Mouse (Mus musculus): Measurements from ENCODE around the gene Krtap28-13. TPM values are rescaled to one million over a fixed set of nuclear protein-coding genes. Genes with fewer than 3 reads are reported as not detected.
A peak's percentile ranks its signal among the peaks of the same experiment; 100 is the strongest.

Krtap28-13 gene
- polyA plus RNA-seq, 1 experiment from 2014 or later = not detected

DNA sequence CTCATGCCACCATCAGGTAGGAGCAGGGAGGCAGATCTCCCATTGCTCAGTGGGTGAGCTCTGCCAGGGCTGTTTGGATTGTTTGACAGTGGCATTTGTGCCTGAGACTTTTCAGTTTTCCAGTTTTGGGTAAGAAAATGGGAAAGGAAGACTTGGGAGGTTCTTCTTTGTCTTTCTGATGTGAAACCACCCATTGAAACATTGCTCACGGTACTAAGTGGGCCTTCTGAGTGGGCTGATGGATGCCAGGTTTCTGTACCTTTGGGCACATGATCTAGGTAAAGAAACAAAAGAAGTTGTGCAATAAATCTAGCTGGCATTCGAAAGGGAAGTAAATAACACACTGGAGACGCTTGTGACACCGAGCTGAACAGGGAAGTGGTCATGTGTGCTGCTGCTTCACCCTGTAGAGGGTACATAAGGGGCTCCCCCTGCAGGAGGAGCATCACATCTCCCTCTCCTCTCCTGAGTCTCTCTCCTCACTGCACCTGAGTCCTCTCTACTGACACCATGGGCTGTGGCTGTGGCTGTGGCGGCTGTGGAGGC, 15.8 kb upstream of the Krtap28-13 start, which contains the start of gene Gm47969:
Gm47969 (plus strand) TSS at position 51 of the 546 bp plus-strand sequence.
- no peak within 1 kb of the TSS for H3K4me3 ChIP-seq
- no peaks in the 10 kb centered on the region for H3K9me3 ChIP-seq
- H3K27ac ChIP-seq (replicated peaks) = no peak within 1 kb of the TSS
- WGBS = 84% methylated on average over 5 of the region's 5 CpGs
- H3K4me1 ChIP-seq = no peaks in the 10 kb centered on the region
- H3K4me2 ChIP-seq = no peak within 1 kb of the TSS
- H3K36me3 ChIP-seq = no peaks in the 10 kb centered on the region
- peaks cover 5% of the 10 kb centered on the region; the same call in 1 of the 2 replicates for H3K27me3 ChIP-seq (replicated peaks)
- no peak within 1 kb of the TSS for H3K9ac ChIP-seq
- ATAC-seq (ENCODE audit: extremely low read depth, insufficient number of reproducible peaks, low FRiP score, low TSS enrichment) = no peak

DNA sequence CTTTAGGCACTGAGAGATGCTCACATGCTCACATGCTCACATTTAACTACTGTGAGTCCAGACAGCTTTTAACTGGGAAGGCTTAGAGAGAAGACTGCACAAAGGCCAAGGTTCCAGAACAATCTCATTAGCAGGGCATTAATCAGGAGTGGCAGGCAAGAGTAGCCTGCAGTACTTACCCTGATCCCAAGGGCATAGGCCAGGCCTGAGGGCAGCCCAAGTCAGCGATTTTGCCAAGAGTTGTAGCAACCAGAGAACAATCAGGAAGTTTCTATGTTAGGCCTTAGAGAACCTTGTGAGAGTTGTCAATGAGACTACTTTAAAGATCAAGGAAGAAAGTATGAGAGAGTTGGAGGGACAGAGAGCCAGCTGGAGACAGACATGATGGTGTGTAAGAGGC, 2.2 kb upstream of the Krtap28-13 start:
- peaks cover 18% of the 10 kb centered on the region for H3K4me1 ChIP-seq
- H3K27ac ChIP-seq (replicated peaks) = no peak overlapping the region
- 67% methylated on average over 1 of the region's 1 CpGs for WGBS
- no peak overlapping the region for H3K9ac ChIP-seq
- H3K9me3 ChIP-seq = no peaks in the 10 kb centered on the region
- H3K27me3 ChIP-seq (replicated peaks) = no peaks in the 10 kb centered on the region
- ATAC-seq (ENCODE audit: extremely low read depth, insufficient number of reproducible peaks, low FRiP score, low TSS enrichment) = no peak
- no peaks in the 10 kb centered on the region for H3K36me3 ChIP-seq
- H3K4me2 ChIP-seq = no peak overlapping the region
- H3K4me3 ChIP-seq = no peak overlapping the region

DNA sequence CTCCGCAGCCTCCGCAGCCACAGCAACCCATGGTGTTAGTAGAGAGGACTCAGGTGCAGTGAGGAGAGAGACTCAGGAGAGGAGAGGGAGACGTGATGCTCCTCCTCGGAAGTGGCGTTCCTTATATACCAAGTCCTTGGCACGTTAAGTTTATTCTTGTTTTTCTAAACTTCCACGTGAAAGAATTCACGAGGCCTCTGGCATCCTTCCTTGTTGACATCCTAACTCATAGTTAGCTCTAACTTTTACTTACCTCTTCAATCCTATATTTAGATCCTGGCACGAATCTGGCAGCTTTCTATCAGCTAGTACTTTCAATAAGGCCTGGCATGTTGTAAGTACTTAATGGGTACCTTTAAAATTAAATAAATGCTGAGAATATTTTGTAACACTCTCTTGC, 1.5 kb upstream of the Krtap28-13 start, which contains the start of gene A030005K14Rik:
A030005K14Rik (minus strand) TSS at position 101 of the 400 bp plus-strand sequence.
- no peak within 1 kb of the TSS; the same call in 1 of the 2 replicates for H3K27ac ChIP-seq (replicated peaks)
- H3K9me3 ChIP-seq = no peaks in the 10 kb centered on the region
- H3K9ac ChIP-seq = no peak within 1 kb of the TSS
- H3K36me3 ChIP-seq = no peaks in the 10 kb centered on the region
- no peak within 1 kb of the TSS for H3K4me2 ChIP-seq
- no peak within 1 kb of the TSS for H3K4me3 ChIP-seq
- peaks cover 18% of the 10 kb centered on the region for H3K4me1 ChIP-seq
- ATAC-seq (ENCODE audit: extremely low read depth, insufficient number of reproducible peaks, low FRiP score, low TSS enrichment) = no peak
- no peaks in the 10 kb centered on the region for H3K27me3 ChIP-seq (replicated peaks)
- WGBS = 66% methylated on average over 9 of the region's 9 CpGs

DNA sequence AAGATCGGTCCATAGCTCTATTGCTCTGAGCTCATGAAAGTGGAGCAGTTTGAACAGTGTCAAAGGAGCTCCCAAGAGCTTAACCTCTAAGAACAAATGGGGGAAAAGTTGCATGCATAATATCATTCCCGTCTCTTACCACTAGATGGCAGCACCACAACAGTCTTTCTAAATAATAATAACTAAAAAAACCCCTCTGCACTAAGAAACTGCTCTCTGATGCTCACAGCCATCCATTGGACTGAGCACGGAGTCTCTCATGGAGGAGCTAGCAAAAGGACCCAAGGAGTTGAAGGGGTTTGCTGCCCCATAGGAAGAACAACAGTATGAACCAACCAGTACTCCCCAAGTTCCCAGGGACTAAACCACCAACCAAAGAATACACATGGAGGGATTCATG, 4.1 kb downstream of the Krtap28-13 start:
- Histone ChIP-seq H3K9ac (no peak overlapping the region), H3K4me3 (no peak overlapping the region), H3K27me3 (replicated peaks) (no peaks in the 10 kb centered on the region), H3K27ac (replicated peaks) (no peak overlapping the region), H3K36me3 (no peaks in the 10 kb centered on the region), H3K4me1 (peaks cover 10% of the 10 kb centered on the region), H3K9me3 (no peaks in the 10 kb centered on the region), H3K4me2 (no peak overlapping the region)
- WGBS = 22% methylated on average over 3 of the region's 3 CpGs
- ATAC-seq (ENCODE audit: extremely low read depth, insufficient number of reproducible peaks, low FRiP score, low TSS enrichment) = no peak

DNA sequence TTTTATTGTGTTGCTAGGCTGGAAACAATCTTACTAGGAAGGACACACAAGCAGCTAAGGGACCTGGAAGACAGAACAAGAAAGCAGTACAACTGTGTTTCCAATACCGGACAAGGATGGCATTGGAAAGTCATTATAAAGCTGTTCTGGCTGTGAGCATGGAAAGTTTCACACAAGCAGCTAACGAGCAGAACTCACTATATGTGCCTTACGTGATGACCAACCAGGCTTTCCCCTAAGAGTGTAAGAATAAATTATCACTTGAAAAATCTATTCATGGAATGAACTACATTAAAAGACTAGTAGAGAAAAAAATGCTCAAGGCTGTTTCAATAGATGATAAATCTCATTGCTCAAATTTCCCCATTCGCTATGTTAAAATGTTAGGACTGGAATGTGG, 5.8 kb downstream of the Krtap28-13 start:
- Histone ChIP-seq H3K4me3 (no peak overlapping the region), H3K27ac (replicated peaks) (no peak overlapping the region), H3K4me1 (no peaks in the 10 kb centered on the region), H3K27me3 (replicated peaks) (no peaks in the 10 kb centered on the region), H3K36me3 (no peaks in the 10 kb centered on the region), H3K4me2 (no peak overlapping the region), H3K9me3 (no peaks in the 10 kb centered on the region), H3K9ac (no peak overlapping the region)
- 89% methylated on average over 4 of the region's 4 CpGs for WGBS
- no peak for ATAC-seq (ENCODE audit: extremely low read depth, insufficient number of reproducible peaks, low FRiP score, low TSS enrichment)

DNA sequence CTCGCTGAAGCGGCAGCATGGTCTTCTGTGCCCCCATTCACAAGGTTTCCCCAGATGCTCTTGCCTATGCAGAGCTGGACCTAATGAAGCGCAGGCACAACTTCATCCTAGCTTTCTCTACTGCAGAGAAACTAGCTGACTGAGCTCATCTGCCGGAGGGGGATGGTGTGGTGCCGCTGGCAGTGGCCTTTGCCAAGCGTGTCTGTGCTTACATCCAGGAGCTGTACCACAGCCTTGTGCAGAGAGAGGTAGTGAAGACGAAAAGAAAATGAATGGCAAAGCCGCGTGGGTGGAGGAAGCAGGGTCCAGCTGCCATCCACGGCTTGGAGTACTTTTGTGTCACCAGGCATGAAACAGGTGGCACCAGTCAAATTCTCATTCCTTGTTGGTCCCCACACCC, 6.5 kb downstream of the Krtap28-13 start:
- Histone ChIP-seq H3K4me1 (no peaks in the 10 kb centered on the region), H3K27ac (replicated peaks) (no peak overlapping the region), H3K36me3 (no peaks in the 10 kb centered on the region), H3K9me3 (no peaks in the 10 kb centered on the region), H3K4me2 (no peak overlapping the region), H3K4me3 (no peak overlapping the region), H3K27me3 (replicated peaks) (no peaks in the 10 kb centered on the region), H3K9ac (no peak overlapping the region)
- 78% methylated on average over 10 of the region's 10 CpGs for WGBS
- no peak for ATAC-seq (ENCODE audit: extremely low read depth, insufficient number of reproducible peaks, low FRiP score, low TSS enrichment)

DNA sequence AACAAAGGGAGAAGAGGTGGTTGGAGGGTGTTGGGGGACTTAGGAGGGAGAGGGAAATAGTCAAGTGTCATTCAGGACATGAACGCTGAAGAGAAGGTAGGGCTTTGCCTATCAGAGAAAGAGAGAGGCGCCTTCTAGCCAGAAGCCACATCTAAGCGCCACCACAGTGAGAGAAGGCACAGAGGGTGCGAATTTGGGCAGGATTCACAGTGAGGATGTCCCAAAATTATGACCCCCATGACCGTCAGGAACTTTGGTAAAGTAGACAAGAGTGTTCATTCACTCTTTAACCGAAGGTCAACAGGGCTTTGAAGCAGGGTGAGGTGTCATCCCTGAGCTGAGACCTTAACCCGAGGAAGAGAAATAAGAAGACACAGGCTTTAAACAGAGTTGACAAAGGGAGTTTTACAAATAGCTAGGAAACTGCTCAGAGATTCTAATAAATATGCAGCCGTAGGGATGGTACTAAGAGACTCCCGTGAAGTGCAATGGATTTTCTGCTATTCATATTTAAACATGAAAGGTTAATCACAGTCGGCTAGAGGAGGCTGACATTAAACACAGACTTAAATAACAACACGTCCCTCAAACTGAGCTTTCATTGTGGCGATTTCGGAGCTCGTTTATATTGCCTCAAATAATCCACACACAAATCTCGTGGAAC, 14.9 kb downstream of the Krtap28-13 start:
- Histone ChIP-seq H3K27me3 (replicated peaks) (no peaks in the 10 kb centered on the region), H3K4me3 (peak overlapping the region; percentile 42), H3K36me3 (no peaks in the 10 kb centered on the region), H3K27ac (replicated peaks) (no peak overlapping the region), H3K4me1 (0 out of 2 replicates have a peak, but pooled peaks cover 3% of the 10 kb centered on the region), H3K9me3 (no peaks in the 10 kb centered on the region), H3K4me2 (peak overlapping the region; percentile 62), H3K9ac (0 out of 2 replicates have a peak overlapping the region, but pooled peaks have one; percentile 45)
- WGBS = 39% methylated on average over 15 of the region's 15 CpGs
- ATAC-seq (ENCODE audit: extremely low read depth, insufficient number of reproducible peaks, low FRiP score, low TSS enrichment) = no peak

GRCm38 (mm10) chr1:83076190-83076917, 15.6 kb downstream of the Krtap28-13 start:
- Histone ChIP-seq H3K4me1 (0 out of 2 replicates have a peak, but pooled peaks cover 3% of the 10 kb centered on the region), H3K9me3 (no peaks in the 10 kb centered on the region), H3K27ac (replicated peaks) (no peak overlapping the region), H3K4me3 (peak overlapping the region; percentile 42), H3K9ac (0 out of 2 replicates have a peak overlapping the region, but pooled peaks have one; percentile 45), H3K36me3 (no peaks in the 10 kb centered on the region), H3K4me2 (peak overlapping the region; percentile 62), H3K27me3 (replicated peaks) (no peaks in the 10 kb centered on the region)
- ATAC-seq (ENCODE audit: extremely low read depth, insufficient number of reproducible peaks, low FRiP score, low TSS enrichment) = no peak
- 41% methylated on average over 11 of the region's 11 CpGs for WGBS

DNA sequence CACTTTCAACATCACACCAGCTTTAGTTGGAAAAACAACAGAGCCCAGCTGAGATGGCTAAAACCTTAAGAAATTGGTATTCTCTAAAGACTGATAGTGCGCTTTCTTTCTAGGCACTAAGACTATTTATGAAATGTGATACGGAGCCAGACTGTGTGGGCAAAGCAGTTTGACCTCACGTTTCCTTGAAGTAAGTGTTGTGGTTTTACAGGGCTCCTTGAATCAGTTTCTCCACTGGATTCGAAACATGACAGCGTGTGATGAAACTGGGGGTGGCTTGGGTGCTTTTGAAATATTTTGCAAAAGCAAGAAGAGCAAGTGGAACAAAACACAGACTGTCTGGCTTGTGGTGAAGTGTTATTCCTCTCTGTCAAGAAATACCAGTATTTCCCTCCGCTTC, 16.3 kb downstream of the Krtap28-13 start:
- no peak for ATAC-seq (ENCODE audit: extremely low read depth, insufficient number of reproducible peaks, low FRiP score, low TSS enrichment)
- no peaks in the 10 kb centered on the region for H3K9me3 ChIP-seq
- no peaks in the 10 kb centered on the region for H3K27me3 ChIP-seq (replicated peaks)
- no peak overlapping the region for H3K9ac ChIP-seq
- no peaks in the 10 kb centered on the region for H3K36me3 ChIP-seq
- no peak overlapping the region for H3K4me3 ChIP-seq
- WGBS = 71% methylated on average over 6 of the region's 6 CpGs
- H3K4me2 ChIP-seq = no peak overlapping the region
- no peak overlapping the region for H3K27ac ChIP-seq (replicated peaks)
- 0 out of 2 replicates have a peak, but pooled peaks cover 3% of the 10 kb centered on the region for H3K4me1 ChIP-seq

GRCm38 (mm10) chr1:83084790-83085189, 24.1 kb downstream of the Krtap28-13 start:
- no peak overlapping the region for H3K9ac ChIP-seq
- no peak overlapping the region for H3K4me2 ChIP-seq
- no peaks in the 10 kb centered on the region for H3K27me3 ChIP-seq (replicated peaks)
- no peaks in the 10 kb centered on the region for H3K4me1 ChIP-seq
- H3K4me3 ChIP-seq = no peak overlapping the region
- H3K9me3 ChIP-seq = no peaks in the 10 kb centered on the region
- ATAC-seq (ENCODE audit: extremely low read depth, insufficient number of reproducible peaks, low FRiP score, low TSS enrichment) = no peak
- no peak overlapping the region for H3K27ac ChIP-seq (replicated peaks)
- H3K36me3 ChIP-seq = no peaks in the 10 kb centered on the region
- 87% methylated on average over 2 of the region's 2 CpGs for WGBS

- Histone ChIP-seq H3K4me2 (no peak overlapping the region), H3K4me3 (no peak overlapping the region), H3K27ac (replicated peaks) (peak overlapping the region; percentile 26), H3K4me1 (peaks cover 4% of the 10 kb centered on the region), H3K9ac (no peak overlapping the region), H3K27me3 (replicated peaks) (no peaks in the 10 kb centered on the region), H3K9me3 (no peaks in the 10 kb centered on the region), H3K36me3 (no peaks in the 10 kb centered on the region)
- ATAC-seq (ENCODE audit: extremely low read depth, insufficient number of reproducible peaks, low FRiP score, low TSS enrichment) = no peak
- 37% methylated on average over 3 of the region's 3 CpGs for WGBS
Observed at GRCm38 (mm10) chr1:83091268-83091667, 30.5 kb downstream of the Krtap28-13 start.
